Mouse (Mus musculus): ENCODE measurements around the gene Csrnp2.
"Not testable (repeated sequence)": the region's sequence is repeated elsewhere in the genome, so short reads cannot be mapped to it uniquely, and the experiment has no call there.

Gene Csrnp2

GRCm38 (mm10) chr15:100495102-100495501 is at the start of gene Csrnp2:
TSS of gene Csrnp2 (minus strand) at chr15:100495488.
- ChIA-PET POLR2A (interaction anchor here (0.7 to 18.2 kb wide), 52 partner anchors 8 to 616 kb away, joined by 3 to 291 read pairs (median 5); partner anchors contain the start of genes Dazap2 (in 2 of the 4), Tfcp2 (in 2 of the 4), Galnt6 (in 1 of the 4) and Letmd1 (in 1 of the 4)), CTCF (interaction anchor here in 2 of 4 experiments (0.7 to 1.5 kb wide), 4 partner anchors 56 to 581 kb away, joined by 3 to 9 read pairs (median 4); partner anchors contain the start of gene Tfcp2 (in 1 of the 2))

DNA sequence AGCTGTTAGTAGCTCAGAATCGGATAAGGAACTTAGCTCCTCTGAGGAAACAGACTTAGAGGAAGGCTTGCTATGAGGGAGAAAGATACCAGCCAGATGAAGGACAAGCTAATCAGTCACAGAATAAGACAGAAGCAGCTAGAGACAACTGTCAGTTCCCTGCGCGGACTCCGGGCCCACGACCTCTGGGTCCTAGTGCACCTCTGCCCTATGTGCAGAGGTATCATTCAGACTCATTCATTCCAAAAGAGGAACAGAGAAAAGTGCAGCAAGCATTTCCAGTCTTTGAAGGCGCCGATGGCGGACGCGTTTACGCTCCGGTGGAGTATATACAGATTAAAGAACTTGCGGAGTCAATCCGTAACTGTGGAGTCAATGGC is 48.4 kb upstream of the Csrnp2 start:
- CTCF ChIA-PET, POLR2A ChIA-PET: not testable (repeated sequence)

DNA sequence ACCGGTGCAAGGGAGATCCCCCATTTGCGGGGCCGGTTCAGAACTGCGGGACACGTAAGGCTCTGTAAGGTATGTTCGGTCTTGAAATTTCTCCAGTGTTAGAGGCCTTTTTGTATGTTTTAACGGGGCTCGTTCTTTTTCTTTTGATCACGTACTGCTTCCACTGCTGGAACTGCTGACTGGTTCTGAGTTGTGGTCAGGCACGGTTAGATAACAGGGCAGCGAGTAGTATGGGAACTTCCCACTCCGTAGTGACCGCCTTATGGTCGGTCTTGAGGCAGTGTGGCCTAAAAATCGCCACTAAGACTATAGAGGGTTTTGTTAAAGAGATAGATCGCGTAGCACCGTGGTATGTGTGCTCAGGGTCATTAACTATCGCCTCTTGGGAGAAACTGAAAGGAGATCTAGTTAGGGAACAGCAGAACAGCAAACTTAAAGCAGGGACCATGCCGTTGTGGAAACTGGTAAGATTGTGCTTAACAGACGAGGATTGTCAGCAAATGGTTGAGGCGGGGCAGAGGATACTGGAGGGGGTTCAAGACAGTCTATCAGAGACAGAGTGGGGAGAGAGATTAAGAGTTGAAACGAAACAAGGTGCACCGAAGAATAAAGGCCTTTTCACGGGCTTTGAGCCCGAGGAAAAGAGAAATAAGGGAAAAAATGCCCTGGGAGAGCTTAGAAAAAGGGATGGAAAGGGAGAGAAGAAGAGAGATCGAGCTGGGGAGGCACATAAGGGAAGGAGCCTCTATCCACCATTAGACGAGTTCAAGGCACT is 47.8 kb upstream of the Csrnp2 start:
- POLR2A ChIA-PET = interaction anchor here in 2 of 4 experiments (0.6 to 3.0 kb wide), 3 partner anchors 7 to 86 kb away, joined by 3 to 7 read pairs (median 6); partner anchors contain the start of gene Tfcp2 (in 1 of the 2)
- CTCF ChIA-PET = interaction anchor here in 1 of 4 experiments (1.0 kb wide), 1 partner anchor 11 kb away, joined by 3 read pairs; no protein-coding TSS in a partner anchor

- ChIA-PET CTCF (no interaction called here), POLR2A (interaction anchor here in 2 of 4 experiments (0.6 to 3.0 kb wide), 7 partner anchors 10 to 74 kb away, joined by 3 to 7 read pairs (median 3); partner anchors contain the start of genes Dazap2 (in 1 of the 2) and Tfcp2 (in 1 of the 2))
These were observed 46.1 kb upstream of the Csrnp2 start for GRCm38 (mm10) chr15:100541426-100541825.

GRCm38 (mm10) chr15:100541001-100541400 is 45.7 kb upstream of the Csrnp2 start:
- POLR2A ChIA-PET = interaction anchor here in 3 of 4 experiments (0.6 to 3.0 kb wide), 7 partner anchors 9 to 74 kb away, joined by 3 to 7 read pairs (median 3); partner anchors contain the start of genes Dazap2 (in 1 of the 3) and Tfcp2 (in 1 of the 3)
- CTCF ChIA-PET = not testable (repeated sequence)

GRCm38 (mm10) chr15:100539411-100539810 is 44.1 kb upstream of the Csrnp2 start:
- ChIA-PET POLR2A (interaction anchor here in 1 of 4 experiments (1.0 to 1.1 kb wide), 2 partner anchors 10 to 36 kb away, joined by 3 to 5 read pairs; no protein-coding TSS in a partner anchor), CTCF (interaction anchor here in 2 of 4 experiments (0.6 to 2.5 kb wide), 2 partner anchors 74 to 144 kb away, joined by 3 to 10 read pairs; no protein-coding TSS in a partner anchor)

DNA sequence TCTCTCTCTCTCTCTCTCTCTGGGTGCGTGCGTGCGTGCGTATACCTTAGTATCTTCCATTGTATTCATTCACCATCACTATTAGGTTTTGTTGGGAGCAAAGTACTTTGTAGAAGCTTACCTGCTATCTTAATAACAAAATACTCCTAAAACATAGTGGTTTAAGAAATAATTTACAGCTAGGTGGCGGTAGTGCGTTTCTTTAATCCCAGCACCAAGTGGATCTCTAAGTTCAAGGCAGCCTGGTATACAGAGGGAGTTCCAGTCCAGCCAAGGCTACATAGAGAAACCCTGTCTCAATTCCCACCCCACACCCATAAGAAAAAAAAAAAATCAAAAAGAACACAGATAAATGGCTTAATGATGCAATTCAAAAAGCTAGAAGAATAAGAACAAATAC is 42.6 kb upstream of the Csrnp2 start:
- ChIA-PET POLR2A (interaction anchor here in 3 of 4 experiments (0.6 to 1.5 kb wide), 6 partner anchors 40 to 145 kb away, joined by 3 to 5 read pairs (median 4); partner anchors contain the start of gene Csrnp2 (in 1 of the 3)), CTCF (interaction anchor here (0.6 to 2.5 kb wide), 27 partner anchors 9 to 313 kb away, joined by 3 to 12 read pairs (median 4); partner anchors contain the start of gene Tfcp2 (in 1 of the 4))

DNA sequence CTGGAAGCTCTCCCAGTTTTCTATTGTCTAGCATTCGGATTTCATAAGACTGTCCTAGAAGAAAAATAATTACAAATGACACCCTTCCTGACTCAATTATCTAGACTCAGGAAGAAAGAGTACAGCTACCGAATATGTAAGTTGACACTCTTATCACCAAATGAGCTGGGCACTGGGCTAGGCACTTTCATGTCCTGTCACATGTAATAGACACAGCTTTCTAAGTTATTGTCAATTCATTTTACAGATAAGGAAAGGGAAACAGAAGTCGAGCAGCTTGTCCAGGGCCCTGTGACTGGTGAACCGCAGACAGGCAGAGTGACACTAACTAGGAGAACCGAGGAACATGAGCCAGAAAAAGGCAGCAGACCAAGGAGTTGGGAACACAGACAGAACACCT is 32.6 kb upstream of the Csrnp2 start:
- CTCF ChIA-PET = interaction anchor here (0.7 to 1.0 kb wide), 5 partner anchors 10 to 70 kb away, joined by 3 to 4 read pairs (median 3); no protein-coding TSS in a partner anchor

GRCm38 (mm10) chr15:100525405-100525804 is 30.1 kb upstream of the Csrnp2 start:
- ChIA-PET POLR2A (interaction anchor here in 1 of 4 experiments (1.0 to 1.2 kb wide), 2 partner anchors 74 to 419 kb away, joined by 3 to 4 read pairs; partner anchors contain the start of gene Pou6f1), CTCF (interaction anchor here in 1 of 4 experiments (1.2 kb wide), 1 partner anchor 13 kb away, joined by 4 read pairs; no protein-coding TSS in a partner anchor)

More for the DNA sequence above, 32.6 kb upstream of the Csrnp2 start:
- POLR2A ChIA-PET = interaction anchor here in 2 of 4 experiments (1.0 to 1.7 kb wide), 6 partner anchors 23 to 163 kb away, joined by 3 to 6 read pairs (median 4); no protein-coding TSS in a partner anchor

GRCm38 (mm10) chr15:100520306-100520705 is 25.0 kb upstream of the Csrnp2 start:
- ChIA-PET CTCF (interaction anchor here in 3 of 4 experiments (0.5 to 1.3 kb wide), 4 partner anchors 49 to 793 kb away, joined by 3 to 5 read pairs (median 4); no protein-coding TSS in a partner anchor), POLR2A (interaction anchor here in 2 of 4 experiments (1.1 to 2.3 kb wide), 5 partner anchors 13 to 115 kb away, joined by 3 to 7 read pairs (median 4); partner anchors contain the start of genes Csrnp2 (in 1 of the 2) and Tfcp2 (in 1 of the 2))

DNA sequence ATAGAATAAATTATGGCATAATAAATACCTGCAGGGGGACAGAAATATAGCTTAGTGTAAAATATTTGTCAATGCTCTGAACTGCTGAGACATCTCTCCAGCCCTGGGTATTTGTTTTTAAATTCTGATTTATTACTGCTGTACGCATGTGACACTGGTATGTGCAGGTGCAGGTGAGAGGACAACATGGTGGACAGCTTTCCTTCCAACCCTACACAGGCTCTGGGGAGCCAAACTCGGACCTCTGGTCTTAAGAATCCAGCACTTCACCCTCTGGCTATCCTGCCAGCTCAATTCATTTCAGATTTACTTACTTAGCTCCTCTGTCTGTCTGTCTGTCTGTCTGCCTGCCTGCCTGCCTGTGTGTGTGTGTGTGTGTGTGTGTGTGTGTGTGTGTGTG is 19.8 kb upstream of the Csrnp2 start:
- ChIA-PET CTCF (interaction anchor here in 3 of 4 experiments (0.5 to 0.7 kb wide), 5 partner anchors 12 to 199 kb away, joined by 4 to 9 read pairs (median 4); no protein-coding TSS in a partner anchor), POLR2A (interaction anchor here in 2 of 4 experiments (0.9 to 1.2 kb wide), 3 partner anchors 11 to 66 kb away, joined by 3 to 11 read pairs (median 4); no protein-coding TSS in a partner anchor)

GRCm38 (mm10) chr15:100513387-100513786 is 18.1 kb upstream of the Csrnp2 start:
- ChIA-PET CTCF (no interaction called here), POLR2A (interaction anchor here in 1 of 4 experiments (3.6 kb wide), 1 partner anchor 19 kb away, joined by 16 read pairs; the partner anchor contains the start of gene Csrnp2)

- ChIA-PET CTCF (no interaction called here), POLR2A (interaction anchor here in 2 of 4 experiments (0.6 to 1.2 kb wide), 2 partner anchors 16 to 45 kb away, joined by 3 read pairs; no protein-coding TSS in a partner anchor)
These were observed 14.8 kb upstream of the Csrnp2 start for GRCm38 (mm10) chr15:100510072-100510471.

- POLR2A ChIA-PET = interaction anchor here in 2 of 4 experiments (0.5 to 1.2 kb wide), 6 partner anchors 10 to 107 kb away, joined by 3 to 4 read pairs (median 4); partner anchors contain the start of gene Dazap2 (in 1 of the 2)
These were observed 13.3 kb upstream of the Csrnp2 start for GRCm38 (mm10) chr15:100508454-100509167.

GRCm38 (mm10) chr15:100499506-100499905 is 4.2 kb upstream of the Csrnp2 start:
- POLR2A ChIA-PET = interaction anchor here in 1 of 4 experiments (10.4 kb wide), 1 partner anchor 15 kb away, joined by 122 read pairs; no protein-coding TSS in a partner anchor
- CTCF ChIA-PET = not testable (repeated sequence)

More at GRCm38 (mm10) chr15:100508454-100509167, 13.3 kb upstream of the Csrnp2 start:
- CTCF ChIA-PET = interaction anchor here in 1 of 4 experiments (0.5 to 0.6 kb wide), 2 partner anchors 18 to 223 kb away, joined by 3 to 4 read pairs; no protein-coding TSS in a partner anchor

DNA sequence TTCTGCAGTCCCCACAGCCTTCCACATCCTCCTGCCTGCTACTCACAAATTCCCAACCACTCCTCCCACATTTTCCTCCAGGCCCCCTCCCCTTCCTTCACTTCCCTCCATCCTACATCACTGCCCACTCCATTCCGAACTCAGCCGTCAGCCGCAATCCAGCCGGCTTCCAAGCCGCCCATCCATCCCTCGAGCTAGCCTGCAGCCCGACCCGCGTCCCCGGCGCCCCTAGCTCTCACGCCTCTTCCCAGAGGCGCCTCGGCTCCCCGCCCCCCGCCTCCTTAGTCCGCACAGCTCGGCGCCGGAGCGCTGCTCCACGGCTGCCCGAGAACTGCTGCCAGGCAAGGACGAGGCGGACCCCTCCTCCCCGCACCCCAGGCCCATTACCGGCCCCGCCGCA is 641 bp downstream of the Csrnp2 start:
- ChIA-PET POLR2A (interaction anchor here (0.6 to 18.2 kb wide), 60 partner anchors 8 to 675 kb away, joined by 3 to 291 read pairs (median 4); partner anchors contain the start of genes Dazap2 (in 2 of the 4), Tfcp2 (in 2 of the 4), Galnt6 (in 1 of the 4) and Letmd1 (in 1 of the 4)), CTCF (interaction anchor here in 2 of 4 experiments (0.7 to 1.5 kb wide), 5 partner anchors 57 to 582 kb away, joined by 3 to 9 read pairs (median 3); partner anchors contain the start of gene Tfcp2 (in 1 of the 2))

- CTCF ChIA-PET = interaction anchor here in 1 of 4 experiments (0.5 kb wide), 1 partner anchor 34 kb away, joined by 4 read pairs; no protein-coding TSS in a partner anchor
- POLR2A ChIA-PET = interaction anchor here in 3 of 4 experiments (0.6 to 18.2 kb wide), 15 partner anchors 8 to 256 kb away, joined by 3 to 291 read pairs (median 5); partner anchors contain the start of genes Dazap2 (in 1 of the 3), Letmd1 (in 1 of the 3) and Tfcp2 (in 1 of the 3)
These were observed 3.3 kb downstream of the Csrnp2 start for GRCm38 (mm10) chr15:100491966-100492365.

Measured in embryonic stem cell, embryonic (primary cell).